10 mouse cellular contexts compared by ENCODE assay signal in genomic region chr15:98793141-98793698, GRCm38 (mm10). TPM values are rescaled to one million over a fixed set of nuclear protein-coding genes. Genes with fewer than 3 reads are reported as not detected.
A peak's percentile ranks its signal among the peaks of the same experiment; 100 is the strongest.
DNase-seq lines count a peak whose midpoint lies in the region; ATAC-seq lines count a peak whose summit lies in the region.
"Had no signal": no experiment of that assay in that cellular context is flagged by ENCODE, and none has a peak within 500 bp of the region (broad histone marks: within the 10 kb centered on the region; RNA-seq: fewer than 3 reads in every experiment).

No protein-coding gene starts in this region.

- no peaks in the 10 kb centered on the region; the same call in 1 of the 2 replicates for H3K36me3 ChIP-seq in neural tube, embryonic 11.5 days (ENCODE audit: control insufficient read depth, insufficient read depth, low read length)
- no peaks in the 10 kb centered on the region for H3K36me3 ChIP-seq in hindbrain, embryonic 10.5 days
- no peaks in the 10 kb centered on the region for H3K36me3 ChIP-seq in midbrain, embryonic 11.5 days (ENCODE audit: control insufficient read depth, insufficient read depth, low read length)

- DNase-seq in neural tube, embryonic 11.5 days (ENCODE audit: low spot score), result peak; percentile 28
- DNase-seq in neural tube, embryonic 10.5 days (ENCODE audit: extremely low spot score, low spot score), result no peak
- DNase-seq in hindbrain, embryonic 10.5 days (ENCODE audit: low spot score), result peak; percentile 28
- DNase-seq in midbrain, embryonic 11.5 days (ENCODE audit: low spot score, missing footprints), result peak; percentile 91
- DNase-seq in right cerebral cortex, adult 18-20 months, result no peak
- no peak for DNase-seq in thymus, postnatal 0 days (ENCODE audit: low spot score)
- DNase-seq: gastrocnemius, postnatal 14 days; kidney, adult 2 months had no signal

- ATAC-seq in neural tube, embryonic 11.5 days (ENCODE audit: insufficient read depth, low FRiP score, low TSS enrichment), result no peak
- ATAC-seq in midbrain, embryonic 11.5 days (ENCODE audit: low FRiP score), result no peak
- ATAC-seq in cerebellum, adult (ENCODE audit: insufficient number of reproducible peaks, low FRiP score, low TSS enrichment), result no peak
- ATAC-seq: Patski had no signal

- WGBS in neural tube, embryonic 11.5 days, result 4% methylated on average over 13 of the region's 13 CpGs
- 4% methylated on average over 13 of the region's 13 CpGs for WGBS in hindbrain, embryonic 10.5 days
- WGBS in midbrain, embryonic 11.5 days, result 8% methylated on average over 13 of the region's 13 CpGs

- peaks cover 96% of the 10 kb centered on the region for H3K27me3 ChIP-seq in neural tube, embryonic 11.5 days (ENCODE audit: control insufficient read depth, insufficient read depth, low read length)
- peaks cover 100% of the 10 kb centered on the region for H3K27me3 ChIP-seq in hindbrain, embryonic 10.5 days (ENCODE audit: insufficient read depth, poor library complexity, severe bottlenecking)
- peaks cover 96% of the 10 kb centered on the region for H3K27me3 ChIP-seq in midbrain, embryonic 11.5 days (ENCODE audit: control insufficient read depth, insufficient read depth, low read length)

- H3K9me3 ChIP-seq in neural tube, embryonic 11.5 days (ENCODE audit: control insufficient read depth, low read length), result no peaks in the 10 kb centered on the region
- no peaks in the 10 kb centered on the region for H3K9me3 ChIP-seq in hindbrain, embryonic 10.5 days
- no peaks in the 10 kb centered on the region for H3K9me3 ChIP-seq in midbrain, embryonic 11.5 days (ENCODE audit: control insufficient read depth, low read length)

- H3K4me3 ChIP-seq in neural tube, embryonic 11.5 days (ENCODE audit: low read depth, low read length), result peak overlapping the region; percentile 23
- H3K4me3 ChIP-seq in hindbrain, embryonic 10.5 days, result peak overlapping the region; percentile 45
- no peak overlapping the region for H3K4me3 ChIP-seq in midbrain, embryonic 11.5 days (ENCODE audit: low read depth, low read length)

- H3K27ac ChIP-seq in neural tube, embryonic 11.5 days (ENCODE audit: low read depth, low read length), result no peak overlapping the region
- H3K27ac ChIP-seq in hindbrain, embryonic 10.5 days, result 0 out of 2 replicates have a peak overlapping the region, but pooled peaks have one; percentile 53
- no peak overlapping the region for H3K27ac ChIP-seq in midbrain, embryonic 11.5 days (ENCODE audit: low read depth, low read length)

- peaks cover 30% of the 10 kb centered on the region for H3K4me1 ChIP-seq in neural tube, embryonic 11.5 days (ENCODE audit: control insufficient read depth, insufficient read depth, low read length)
- H3K4me1 ChIP-seq in hindbrain, embryonic 10.5 days (replicated peaks), result peaks cover 81% of the 10 kb centered on the region
- H3K4me1 ChIP-seq in midbrain, embryonic 11.5 days (ENCODE audit: control insufficient read depth, insufficient read depth, low read length), result peaks cover 41% of the 10 kb centered on the region

- no peak overlapping the region for H3K9ac ChIP-seq in neural tube, embryonic 11.5 days (ENCODE audit: low read length)
- peak overlapping the region; percentile 16; the same call in 1 of the 2 replicates for H3K9ac ChIP-seq in midbrain, embryonic 11.5 days (ENCODE audit: low read length)

- peak overlapping the region; percentile 31 for H3K4me2 ChIP-seq in neural tube, embryonic 11.5 days (ENCODE audit: low read depth)
- H3K4me2 ChIP-seq in midbrain, embryonic 11.5 days, result peak overlapping the region; percentile 32

RNA-seq across cellular contexts. Expression of gene Wnt1, which starts 3.6 kb away (rescaled TPM):
- 11.8 and 12.9 TPM in 2 replicates for polyA plus RNA-seq in neural tube, embryonic 11.5 days (2014; fragmentation: Nextera tagmentation; extraction: Ambion mirVana)
- 13.7 and 13.8 TPM in 2 replicates for polyA plus RNA-seq in hindbrain, embryonic 10.5 days (2016; fragmentation: Nextera tagmentation; extraction: Ambion mirVana)
- 11.6 and 14.0 TPM in 2 replicates for polyA plus RNA-seq in midbrain, embryonic 11.5 days (2014; fragmentation: Nextera tagmentation; extraction: Ambion mirVana)
- polyA plus RNA-seq in thymus, postnatal 0 days (2015; fragmentation: Nextera tagmentation; extraction: Ambion mirVana), result 0.08 TPM in 1 of 2 replicates, not detected in the other
- polyA plus RNA-seq: kidney, adult 2 months; Patski had no signal

RNA-seq across cellular contexts. Expression of gene Wnt10b, which starts 15.3 kb away (rescaled TPM):
- polyA plus RNA-seq in neural tube, embryonic 11.5 days (2014; fragmentation: Nextera tagmentation; extraction: Ambion mirVana), result 0.51 and 0.95 TPM in 2 replicates
- polyA plus RNA-seq in hindbrain, embryonic 10.5 days (2016; fragmentation: Nextera tagmentation; extraction: Ambion mirVana), result 0.21 and 0.44 TPM in 2 replicates
- polyA plus RNA-seq in midbrain, embryonic 11.5 days (2014; fragmentation: Nextera tagmentation; extraction: Ambion mirVana), result 0.30 and 0.40 TPM in 2 replicates
- 0.85 TPM in 2 replicates for polyA plus RNA-seq in thymus, postnatal 0 days (2015; fragmentation: Nextera tagmentation; extraction: Ambion mirVana)
- polyA plus RNA-seq: Patski had no signal

RNA-seq across cellular contexts. Expression of gene Ddn, which starts 16.1 kb away (rescaled TPM):
- polyA plus RNA-seq in neural tube, embryonic 11.5 days (2014; fragmentation: Nextera tagmentation; extraction: Ambion mirVana), result 0.48 and 0.78 TPM in 2 replicates
- polyA plus RNA-seq in hindbrain, embryonic 10.5 days (2016; fragmentation: Nextera tagmentation; extraction: Ambion mirVana), result 0.21 and 0.56 TPM in 2 replicates
- 0.48 and 0.74 TPM in 2 replicates for polyA plus RNA-seq in midbrain, embryonic 11.5 days (2014; fragmentation: Nextera tagmentation; extraction: Ambion mirVana)
- polyA plus RNA-seq in thymus, postnatal 0 days (2015; fragmentation: Nextera tagmentation; extraction: Ambion mirVana), result 0.10 and 0.13 TPM in 2 replicates
- polyA plus RNA-seq: Patski had no signal

RNA-seq across cellular contexts. Expression of gene Arf3, which starts 30.2 kb away (rescaled TPM):
- 42.0 and 44.0 TPM in 2 replicates for polyA plus RNA-seq in neural tube, embryonic 11.5 days (2014; fragmentation: Nextera tagmentation; extraction: Ambion mirVana)
- 42.6 and 45.1 TPM in 2 replicates for polyA plus RNA-seq in hindbrain, embryonic 10.5 days (2016; fragmentation: Nextera tagmentation; extraction: Ambion mirVana)
- 28.1 and 33.4 TPM in 2 replicates for polyA plus RNA-seq in midbrain, embryonic 11.5 days (2014; fragmentation: Nextera tagmentation; extraction: Ambion mirVana)
- 36.5 and 42.2 TPM in 2 replicates for polyA plus RNA-seq in thymus, postnatal 0 days (2015; fragmentation: Nextera tagmentation; extraction: Ambion mirVana)

RNA-seq across cellular contexts. Expression of gene Prkag1, which starts 38.1 kb away (rescaled TPM):
- 73.1 and 74.0 TPM in 2 replicates for polyA plus RNA-seq in neural tube, embryonic 11.5 days (2014; fragmentation: Nextera tagmentation; extraction: Ambion mirVana)
- 88.7 and 89.0 TPM in 2 replicates for polyA plus RNA-seq in hindbrain, embryonic 10.5 days (2016; fragmentation: Nextera tagmentation; extraction: Ambion mirVana)
- polyA plus RNA-seq in midbrain, embryonic 11.5 days (2014; fragmentation: Nextera tagmentation; extraction: Ambion mirVana), result 69.7 and 81.4 TPM in 2 replicates
- 103 and 107 TPM in 2 replicates for polyA plus RNA-seq in thymus, postnatal 0 days (2015; fragmentation: Nextera tagmentation; extraction: Ambion mirVana)

Comparison
In these comparisons a context has a peak if more than half of its experiments do, and no peak if none do; other contexts are left out.
1. DNase-seq: peak in neural tube, embryonic 11.5 days (single experiment), hindbrain, embryonic 10.5 days (single experiment) and midbrain, embryonic 11.5 days (single experiment); none in neural tube, embryonic 10.5 days (single experiment), right cerebral cortex, adult 18-20 months (single experiment) and thymus, postnatal 0 days (single experiment).
2. RNA of gene Wnt1, which starts 3.6 kb away (polyA plus RNA-seq): 11.6 to 14.0 TPM in midbrain, embryonic 11.5 days, 13.7 to 13.8 TPM in hindbrain, embryonic 10.5 days and 11.8 to 12.9 TPM in neural tube, embryonic 11.5 days; 0.08 TPM in thymus, postnatal 0 days; every median in the first group is over 10 times any median in the second.